Mouse (Mus musculus): ENCODE data around the gene Gm21964.

Gene Gm21964

DNA sequence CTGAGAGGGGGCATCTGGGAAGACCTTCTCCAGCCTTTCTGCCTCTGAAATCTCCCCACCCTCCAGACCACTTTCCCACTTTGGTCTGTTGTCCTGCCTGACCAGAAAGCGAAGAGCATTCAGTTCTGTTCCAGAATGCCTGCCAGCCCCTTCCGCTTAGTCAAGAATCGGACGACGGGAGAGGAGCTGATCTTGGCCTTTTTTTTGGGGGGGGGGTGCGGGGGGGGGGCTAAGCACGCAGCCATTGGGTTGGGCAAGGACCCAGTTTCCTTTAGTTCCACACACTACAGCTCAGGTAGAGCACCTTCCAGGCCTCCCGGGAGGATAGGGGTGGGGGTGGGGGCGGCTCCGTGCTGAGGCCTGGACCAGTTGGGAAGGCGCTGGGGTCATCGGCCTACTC is at the start of gene Gm21964:
TSS of gene Gm21964 (plus strand) at position 301 of the 400 bp plus-strand sequence.
- DNase-seq: no peak

DNA sequence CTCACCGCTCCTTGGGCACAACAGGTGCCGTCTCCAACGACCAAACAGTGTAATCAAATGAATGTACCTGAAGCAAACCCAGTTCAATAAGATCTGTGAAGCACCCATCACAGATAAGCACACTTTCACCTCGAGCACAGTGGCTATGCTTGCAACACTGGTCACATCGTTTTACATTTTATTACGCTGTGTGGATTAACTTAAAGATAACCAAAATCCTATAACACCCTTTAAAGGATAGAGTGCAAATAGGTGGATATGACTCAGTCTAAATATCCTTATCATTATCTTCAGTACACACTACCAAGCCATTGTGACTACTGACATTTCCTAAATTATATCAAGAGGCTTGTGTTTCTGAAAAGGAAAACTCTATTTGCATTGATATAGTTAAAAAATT is 49.8 kb upstream of the Gm21964 start:
- no peak for DNase-seq

DNA sequence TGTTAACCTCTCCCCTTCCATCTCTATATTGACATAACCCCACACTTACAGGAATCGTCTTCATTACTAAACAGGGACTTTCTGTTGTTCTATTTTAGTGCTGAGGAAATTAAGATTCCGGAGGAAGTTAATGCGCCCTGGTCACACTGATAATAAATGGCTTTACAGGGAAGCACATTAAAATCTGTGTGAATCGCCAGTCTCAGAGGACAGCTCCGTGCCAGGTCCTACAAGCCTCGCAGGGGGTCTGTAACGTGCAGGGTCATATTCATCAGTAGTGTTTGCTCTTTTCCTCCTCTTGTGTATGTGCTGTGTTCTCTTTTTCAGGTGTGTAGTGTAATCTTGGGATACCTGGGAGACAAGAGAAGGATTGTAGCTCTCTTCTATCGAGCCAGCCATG is 42.8 kb upstream of the Gm21964 start:
- DNase-seq: no peak

GRCm38 (mm10) chr8:110064161-110064560 is 36.8 kb upstream of the Gm21964 start:
- no peak for DNase-seq

GRCm38 (mm10) chr8:110064606-110065365 is 36.2 kb upstream of the Gm21964 start:
- no peak for DNase-seq

DNA sequence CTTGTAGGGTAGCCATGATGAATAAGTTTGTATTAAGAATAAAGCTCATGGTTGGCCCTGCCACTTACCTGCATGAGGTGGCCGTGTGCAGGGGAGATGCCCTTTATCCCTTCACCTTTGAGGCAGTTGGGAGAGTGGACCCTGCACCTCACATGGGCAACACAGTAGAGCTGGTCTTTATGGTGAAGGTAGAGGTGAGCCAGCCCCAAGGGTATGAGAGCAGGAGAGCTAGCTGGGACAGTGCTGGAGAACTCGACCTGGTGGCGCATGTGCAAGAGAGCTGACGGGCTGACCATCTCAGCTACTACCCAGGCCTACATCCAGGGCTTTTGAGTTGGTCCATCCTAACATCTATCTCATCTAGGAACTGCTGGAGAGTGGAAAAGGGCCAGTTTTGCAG is 35.3 kb upstream of the Gm21964 start:
- no peak for DNase-seq

DNA sequence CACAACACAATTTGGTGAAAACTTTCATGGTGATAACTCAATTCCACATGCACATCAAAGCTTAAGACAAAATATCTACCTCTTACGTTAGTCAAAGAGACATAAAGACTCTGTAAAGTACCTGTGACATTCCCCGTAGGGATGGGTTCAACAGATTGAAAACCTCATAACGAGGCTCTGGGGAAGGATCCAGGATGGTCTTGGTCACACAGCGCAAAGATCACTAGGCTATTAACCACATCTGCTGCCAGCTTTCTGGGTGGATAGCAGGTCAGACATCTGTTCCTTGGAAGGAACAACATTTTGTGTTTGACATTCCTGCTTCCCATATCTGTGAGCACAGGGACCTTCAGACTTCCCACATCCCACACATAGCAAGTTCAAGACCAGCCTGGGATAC is 31.3 kb upstream of the Gm21964 start:
- DNase-seq: no peak

DNA sequence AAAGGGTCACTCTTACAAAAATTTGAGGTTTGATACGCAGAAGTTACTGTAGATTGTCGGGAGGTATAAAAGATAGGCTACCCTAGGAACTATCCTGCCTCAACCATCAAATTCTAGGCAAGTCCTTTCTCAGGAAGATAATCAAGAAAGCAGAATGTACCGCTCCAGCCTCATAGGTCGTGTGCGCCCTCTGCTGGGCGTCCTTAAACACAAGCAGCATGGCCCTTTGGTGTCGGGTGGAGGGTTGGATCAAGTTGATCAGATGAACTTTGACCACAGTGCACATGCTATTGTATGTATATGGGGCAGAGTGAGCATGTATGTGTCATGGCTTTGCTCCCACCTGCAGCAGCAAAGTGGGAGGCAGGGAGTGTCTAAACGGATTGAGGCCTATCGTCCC is 29.4 kb upstream of the Gm21964 start:
- peak; percentile 27 for DNase-seq

DNA sequence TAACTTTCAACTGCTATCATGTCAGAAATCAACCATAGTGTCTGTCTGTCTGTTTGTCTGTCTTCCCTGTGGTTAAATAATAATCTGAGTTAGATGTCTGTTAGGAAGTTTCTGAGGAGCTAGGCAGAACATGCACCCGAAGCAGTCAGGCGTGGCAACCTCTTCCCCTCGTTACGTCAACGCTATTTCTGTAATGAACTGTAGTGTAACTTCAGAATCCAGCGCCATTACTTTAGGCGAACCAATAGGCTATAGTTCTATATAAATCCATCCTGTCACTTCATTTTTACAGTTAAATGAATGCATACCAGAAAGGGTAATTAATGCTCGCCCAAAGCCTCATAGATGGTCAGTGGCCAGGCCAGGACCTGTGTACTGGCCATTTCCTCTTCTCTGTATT is 26.5 kb upstream of the Gm21964 start:
- no peak for DNase-seq

DNA sequence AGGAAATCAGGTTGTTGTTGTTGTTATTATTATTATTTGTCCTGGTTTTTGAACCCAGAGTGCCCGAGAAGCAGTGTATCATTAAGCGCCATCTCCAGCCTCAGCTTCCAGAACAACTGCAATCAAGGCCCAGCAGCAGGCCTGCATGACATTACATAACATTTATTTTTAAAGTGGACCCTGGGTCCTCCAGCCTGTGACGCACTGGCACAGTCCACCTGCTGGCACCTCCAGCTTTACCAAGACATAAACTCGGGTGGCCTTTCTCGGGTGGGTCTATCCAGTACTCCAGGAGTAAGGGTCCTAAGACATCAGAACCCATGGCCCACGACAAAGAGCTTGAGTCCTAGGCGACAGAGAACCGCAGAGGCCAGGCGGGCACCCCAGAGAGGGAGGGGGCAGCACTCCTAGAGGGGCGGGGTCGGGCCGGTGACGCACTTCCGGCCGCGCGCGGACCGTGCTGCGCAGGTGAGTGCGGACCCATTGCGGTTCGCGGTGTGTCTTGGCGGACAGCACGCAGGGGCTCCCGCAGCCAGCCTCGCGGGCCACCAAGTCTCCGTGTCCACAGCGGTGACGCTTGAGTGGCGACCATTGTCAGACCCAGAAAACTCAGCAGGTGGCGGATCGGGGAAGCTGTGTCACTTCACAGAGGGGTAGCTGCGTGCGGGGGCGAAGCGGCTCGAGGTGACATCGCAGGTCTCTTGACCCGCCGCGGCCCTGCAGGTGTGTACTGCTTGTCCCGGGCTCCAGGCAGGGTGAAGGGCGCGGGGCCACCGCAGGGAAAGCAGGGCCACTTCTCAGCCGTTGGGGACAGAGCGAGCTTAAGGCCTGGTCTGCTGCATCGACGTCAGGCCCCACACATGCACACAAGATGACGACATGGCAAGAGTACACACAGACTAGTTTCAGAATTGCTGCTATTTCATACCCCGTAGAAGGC is 21.5 kb upstream of the Gm21964 start, which contains the start of gene Zfp612:
TSS of gene Zfp612 (plus strand) at position 465 of the 940 bp plus-strand sequence.
- peak; percentile 58 for DNase-seq

- DNase-seq: no peak
Measured at GRCm38 (mm10) chr8:110082416-110083105, 18.4 kb upstream of the Gm21964 start.

DNA sequence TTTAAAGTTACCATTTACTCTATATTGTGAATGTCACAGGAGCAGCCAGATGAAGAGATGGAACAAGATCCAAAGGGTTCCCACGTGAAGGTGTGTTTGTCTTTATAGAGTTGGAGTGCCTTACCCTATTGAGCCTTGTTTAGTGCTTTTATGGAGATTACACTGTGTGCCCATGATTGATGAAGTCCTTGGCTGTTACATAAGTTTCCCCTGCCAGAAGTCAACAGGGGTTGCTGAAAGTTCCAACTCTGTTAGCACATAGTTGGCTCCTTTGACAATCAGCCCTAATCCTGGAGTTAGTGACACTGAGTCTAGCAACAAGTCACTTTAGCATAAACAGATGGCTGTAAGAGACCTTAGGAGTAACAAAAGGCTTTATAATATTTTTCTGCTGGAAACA is 9.1 kb upstream of the Gm21964 start:
- no peak for DNase-seq

- DNase-seq: no peak
Measured at GRCm38 (mm10) chr8:110101676-110102075, 669 bp downstream of the Gm21964 start.

DNA sequence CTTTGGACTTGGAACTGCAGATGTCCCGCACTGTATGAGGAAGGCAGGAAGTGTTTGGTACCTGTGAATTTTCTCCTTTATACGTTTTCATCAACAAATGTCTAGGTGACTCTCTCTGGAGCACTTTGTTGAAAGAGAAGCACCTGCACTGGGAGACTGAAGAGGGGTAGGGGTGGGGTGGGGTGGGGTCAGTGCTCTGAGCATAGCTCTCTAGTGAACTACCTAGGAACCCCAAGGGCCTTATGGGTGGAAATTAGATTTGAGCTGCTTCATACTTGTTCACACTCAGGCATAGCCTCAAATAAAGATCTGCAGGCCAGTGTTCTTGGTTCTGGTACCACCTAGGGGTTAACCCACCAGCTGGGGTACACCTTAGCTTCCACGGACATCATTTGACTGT is 1.6 kb downstream of the Gm21964 start, which contains the start of gene Gm17720:
TSS of gene Gm17720 (minus strand) at position 101 of the 400 bp plus-strand sequence.
- DNase-seq: no peak

DNA sequence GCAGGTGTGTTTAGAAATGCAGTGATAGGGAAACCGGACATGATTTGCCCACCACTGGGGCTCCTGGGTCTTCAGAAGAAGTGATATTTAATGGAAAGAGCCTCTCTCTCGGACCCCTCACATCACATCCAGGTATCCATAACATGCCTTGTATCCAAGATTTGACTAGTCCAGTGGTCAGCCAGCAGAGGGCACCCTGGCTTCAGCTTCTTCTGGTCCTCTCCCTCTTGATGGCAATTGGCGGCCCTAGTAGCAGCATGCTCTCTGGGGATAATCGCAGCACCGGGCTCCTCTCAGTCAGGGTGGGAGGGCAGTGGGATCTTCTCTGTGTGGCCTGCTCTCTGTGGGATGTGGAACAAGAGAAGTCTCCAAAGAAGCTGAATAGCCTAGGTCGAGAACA is 18.7 kb downstream of the Gm21964 start:
- no peak for DNase-seq

DNA sequence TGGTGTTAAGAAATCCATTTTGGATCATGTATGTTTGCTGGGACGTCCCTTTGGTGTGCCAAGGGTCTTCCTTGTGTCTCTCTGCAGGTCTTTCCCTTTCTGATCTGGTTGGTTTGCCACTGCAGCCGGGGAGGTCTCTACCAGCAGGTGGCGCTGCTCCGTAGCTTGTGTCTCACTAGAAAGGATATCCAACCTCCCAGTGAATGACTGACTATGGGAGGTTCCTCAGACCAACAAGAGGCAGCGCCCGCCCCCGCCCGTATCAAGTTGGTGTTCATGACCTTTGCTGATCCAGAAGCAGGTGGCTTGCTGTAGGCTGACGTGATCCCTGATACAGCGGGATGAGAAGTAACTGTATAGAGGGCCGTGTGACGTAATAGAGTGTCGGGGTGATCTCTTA is 29.5 kb downstream of the Gm21964 start:
- DNase-seq: peak; percentile 60

DNA sequence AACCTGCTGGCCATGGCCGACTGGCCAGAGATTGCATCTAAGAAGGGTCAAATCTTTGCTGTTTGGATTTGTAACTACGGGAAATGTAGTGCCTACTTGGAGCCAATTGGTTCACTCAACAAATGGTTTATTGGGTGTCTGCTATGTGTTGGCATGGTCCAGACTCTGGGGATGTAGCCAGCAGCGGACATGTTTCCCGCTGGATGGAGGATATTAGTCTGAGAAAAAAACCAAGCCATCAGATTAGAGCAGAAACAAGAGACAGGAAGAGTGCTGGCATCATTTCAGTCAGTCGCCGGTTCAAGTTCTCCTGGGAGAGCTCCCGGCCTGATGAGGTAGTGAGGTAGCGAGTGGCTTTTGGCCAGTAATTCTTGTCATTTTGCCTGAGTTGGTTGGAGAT is 33.2 kb downstream of the Gm21964 start:
- no peak for DNase-seq

DNA sequence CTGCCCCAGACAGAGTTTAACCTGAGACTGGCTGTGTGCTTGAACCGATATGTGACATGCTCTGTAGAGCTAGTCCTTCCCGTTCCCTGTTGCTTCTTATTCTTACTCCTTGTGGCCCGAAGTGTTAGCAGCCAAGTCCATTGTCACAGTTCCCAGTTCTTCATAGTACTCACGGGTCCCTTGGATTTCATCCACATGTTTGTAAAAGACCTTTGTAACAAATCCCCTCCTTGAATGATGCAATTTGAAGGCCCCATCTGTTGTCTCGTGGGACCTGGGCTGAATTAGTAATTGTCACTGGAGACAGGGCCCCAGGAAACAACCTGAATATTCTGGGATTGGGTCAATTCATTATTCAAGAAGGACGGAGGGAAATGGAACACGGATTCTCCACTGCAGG is 34.5 kb downstream of the Gm21964 start:
- DNase-seq: no peak

GRCm38 (mm10) chr8:110140156-110140555 is 39.1 kb downstream of the Gm21964 start:
- DNase-seq: no peak

DNA sequence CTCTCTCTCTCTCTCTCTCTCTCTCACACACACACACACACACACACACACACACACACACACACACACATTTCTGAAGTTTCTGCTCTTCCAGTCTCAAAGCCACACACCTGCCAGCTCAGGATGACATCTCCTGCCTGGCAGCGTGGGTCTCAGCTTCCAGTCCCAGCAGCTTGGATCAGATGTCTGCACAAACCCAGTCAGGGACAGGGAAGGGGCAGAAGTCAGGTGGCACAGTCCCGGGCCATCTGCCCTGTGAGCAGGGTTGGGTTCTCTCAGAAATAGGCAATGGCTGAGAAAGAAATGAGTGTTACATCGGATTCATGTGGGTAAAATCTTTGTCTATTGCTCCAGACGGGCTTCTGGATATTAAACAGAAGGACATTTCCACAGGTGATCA is 39.8 kb downstream of the Gm21964 start:
- DNase-seq: no peak

- DNase-seq: peak; percentile 25
Measured at GRCm38 (mm10) chr8:110145538-110145937, 44.5 kb downstream of the Gm21964 start.

DNA sequence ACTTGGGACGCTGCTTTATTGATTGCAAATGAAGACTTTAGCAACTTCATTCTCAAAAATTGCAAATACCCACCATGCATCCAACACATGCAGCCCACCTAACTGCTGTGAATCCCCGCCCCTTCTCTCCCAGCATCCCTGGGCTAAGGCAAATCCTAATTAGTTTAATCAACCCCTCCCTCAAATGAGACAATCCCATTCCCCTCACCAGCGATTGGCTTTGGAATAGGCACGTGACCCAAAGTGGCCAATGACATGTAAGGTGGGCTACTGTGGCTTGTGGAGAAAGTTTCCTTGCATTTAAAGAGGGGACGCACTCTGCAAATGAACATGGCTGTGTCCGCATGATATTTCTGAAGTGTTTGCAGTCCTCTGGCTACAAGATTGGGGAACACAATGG is 51.9 kb downstream of the Gm21964 start:
- no peak for DNase-seq
